Comparison of ENCODE assay signal across 25 mouse cellular contexts in the genomic region with DNA sequence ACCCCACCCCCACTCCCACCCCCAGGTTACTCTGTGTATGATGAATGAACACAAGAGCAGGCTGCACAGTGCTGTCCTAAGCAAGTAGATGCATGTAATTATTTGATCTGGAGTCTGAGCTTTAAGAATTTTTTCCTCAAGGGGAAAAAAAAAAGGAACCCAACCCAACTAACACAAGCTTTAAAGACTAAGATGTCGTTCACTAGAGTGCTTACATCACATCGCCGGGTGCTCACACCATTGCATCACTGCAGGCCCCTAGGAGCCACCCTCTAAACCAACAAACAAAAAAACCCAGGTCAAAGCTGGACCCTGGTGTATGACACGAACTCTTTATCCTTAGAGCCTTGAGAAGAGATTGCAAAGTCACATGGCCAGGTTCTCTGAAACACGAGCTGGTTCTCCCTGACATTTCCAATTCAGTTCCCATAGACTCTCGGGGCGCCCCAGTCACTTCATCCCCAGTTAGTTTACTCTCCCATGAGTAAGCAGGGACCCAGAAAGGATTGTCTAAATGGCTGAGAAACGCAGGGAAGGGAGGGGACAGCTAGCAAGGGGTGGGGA. TPM values are rescaled to one million over a fixed set of nuclear protein-coding genes. Genes with fewer than 3 reads are reported as not detected.
A peak's percentile ranks its signal among the peaks of the same experiment; 100 is the strongest.
DNase-seq lines count a peak whose midpoint lies in the region; ATAC-seq and TF ChIP-seq lines count a peak whose summit lies in the region.
"Had no signal": no experiment of that assay in that cellular context is flagged by ENCODE, and none has a peak within 500 bp of the region (broad histone marks: within the 10 kb centered on the region; RNA-seq: fewer than 3 reads in every experiment).

No protein-coding gene starts in this region.

- WGBS in embryonic facial prominence, embryonic 14.5 days, result 45% methylated on average over 8 of the region's 8 CpGs
- 64% methylated on average over 8 of the region's 8 CpGs for WGBS in embryonic facial prominence, embryonic 10.5 days
- 80% methylated on average over 8 of the region's 8 CpGs for WGBS in thymus, adult 2 months
- 53% methylated on average over 8 of the region's 8 CpGs for WGBS in heart, embryonic 12.5 days

- no peak overlapping the region for H3K4me3 ChIP-seq in embryonic facial prominence, embryonic 14.5 days (ENCODE audit: low read depth, low read length)
- no peak overlapping the region for H3K4me3 ChIP-seq in embryonic facial prominence, embryonic 10.5 days
- no peak overlapping the region for H3K4me3 ChIP-seq in thymus, adult 2 months (ENCODE audit: control insufficient read depth, insufficient read depth, low read length)
- no peak overlapping the region for H3K4me3 ChIP-seq in heart, embryonic 12.5 days
- H3K4me3 ChIP-seq: embryonic facial prominence, embryonic 15.5 days; gastrocnemius, adult 2 months; hindbrain, embryonic 12.5 days; hindbrain, embryonic 15.5 days; intestine, embryonic 15.5 days had no signal

- H3K27ac ChIP-seq in embryonic facial prominence, embryonic 14.5 days (replicated peaks; ENCODE audit: low read depth, low read length), result no peak overlapping the region
- H3K27ac ChIP-seq in embryonic facial prominence, embryonic 10.5 days (replicated peaks), result no peak overlapping the region
- H3K27ac ChIP-seq in thymus, adult 2 months (ENCODE audit: control insufficient read depth, insufficient read depth, low read length), result peak overlapping the region; percentile 11; the same call in 1 of the 2 replicates
- no peak overlapping the region for H3K27ac ChIP-seq in heart, embryonic 12.5 days (ENCODE audit: poor library complexity, severe bottlenecking)
- H3K27ac ChIP-seq: embryonic facial prominence, embryonic 15.5 days; gastrocnemius, adult 2 months; hindbrain, embryonic 12.5 days; hindbrain, embryonic 15.5 days; intestine, embryonic 15.5 days had no signal

- H3K9me3 ChIP-seq in embryonic facial prominence, embryonic 14.5 days (ENCODE audit: control insufficient read depth, low read length), result no peaks in the 10 kb centered on the region
- no peaks in the 10 kb centered on the region for H3K9me3 ChIP-seq in embryonic facial prominence, embryonic 10.5 days
- H3K9me3 ChIP-seq in heart, embryonic 12.5 days (replicated peaks), result no peaks in the 10 kb centered on the region
- H3K9me3 ChIP-seq: embryonic facial prominence, embryonic 15.5 days; G1E; hindbrain, embryonic 12.5 days; hindbrain, embryonic 15.5 days; intestine, embryonic 15.5 days had no signal

- TF ChIP-seq POLR2A in thymus, adult 2 months (IDR thresholded peaks at IDR 0.05; ENCODE audit: control insufficient read depth, extremely low read depth, insufficient read depth, low read length, poor library complexity), result no peak

- H3K36me3 ChIP-seq in embryonic facial prominence, embryonic 14.5 days (ENCODE audit: control insufficient read depth, insufficient read depth, low read length), result no peaks in the 10 kb centered on the region
- no peaks in the 10 kb centered on the region for H3K36me3 ChIP-seq in embryonic facial prominence, embryonic 10.5 days (replicated peaks)
- H3K36me3 ChIP-seq in thymus, adult 2 months (ENCODE audit: control insufficient read depth, insufficient read depth, low read length), result peaks cover 11% of the 10 kb centered on the region; the same call in 1 of the 2 replicates
- H3K36me3 ChIP-seq in heart, embryonic 12.5 days, result no peaks in the 10 kb centered on the region
- H3K36me3 ChIP-seq: embryonic facial prominence, embryonic 15.5 days; G1E; hindbrain, embryonic 12.5 days; hindbrain, embryonic 15.5 days; intestine, embryonic 15.5 days had no signal

- 0 out of 2 replicates have a peak, but pooled peaks cover 2% of the 10 kb centered on the region for H3K4me1 ChIP-seq in embryonic facial prominence, embryonic 14.5 days (ENCODE audit: control insufficient read depth, insufficient read depth, low read length)
- peaks cover 37% of the 10 kb centered on the region for H3K4me1 ChIP-seq in embryonic facial prominence, embryonic 10.5 days
- H3K4me1 ChIP-seq in thymus, adult 2 months (replicated peaks; ENCODE audit: control insufficient read depth, insufficient read depth, low read length), result peaks cover 52% of the 10 kb centered on the region
- peaks cover 7% of the 10 kb centered on the region; the same call in 1 of the 2 replicates for H3K4me1 ChIP-seq in heart, embryonic 12.5 days (replicated peaks)
- H3K4me1 ChIP-seq: embryonic facial prominence, embryonic 15.5 days; hindbrain, embryonic 15.5 days; intestine, embryonic 15.5 days had no signal

- DNase-seq in embryonic facial prominence, embryonic 14.5 days (ENCODE audit: low spot score), result peak; percentile 39
- no peak for DNase-seq in embryonic facial prominence, embryonic 10.5 days (ENCODE audit: low spot score)
- DNase-seq in thymus, adult 2 months, result no peak
- no peak for DNase-seq in thymus, postnatal 36 days
- DNase-seq in induced T-regulatory cell, adult 2 months (ENCODE audit: low read depth), result peak; percentile 58
- DNase-seq in kidney, adult 11 months, result no peak
- DNase-seq: adrenal gland, postnatal 10 days; adrenal gland, postnatal 36 days; cerebellum, adult 8-10 months; cerebellum, postnatal 10 days; cerebellum, postnatal 36 days; embryo, embryonic 11 days; forebrain, postnatal 0 days; gastrocnemius, adult 2 months; gastrocnemius, postnatal 14 days; heart, adult 18-20 months had no signal

- TF ChIP-seq CTCF in thymus, adult 2 months (IDR thresholded peaks at IDR 0.05; ENCODE audit: borderline replicate concordance, control insufficient read depth, extremely low read depth, insufficient read depth, low read length, poor library complexity), result no peak

- H3K4me2 ChIP-seq in embryonic facial prominence, embryonic 14.5 days (ENCODE audit: low read depth, low read length), result no peak overlapping the region
- no peak overlapping the region for H3K4me2 ChIP-seq in heart, embryonic 12.5 days
- H3K4me2 ChIP-seq: embryonic facial prominence, embryonic 15.5 days; hindbrain, embryonic 12.5 days; hindbrain, embryonic 15.5 days; intestine, embryonic 15.5 days had no signal

- no peak for ATAC-seq in embryonic facial prominence, embryonic 14.5 days (ENCODE audit: low read depth)
- ATAC-seq in heart, embryonic 12.5 days (ENCODE audit: insufficient number of reproducible peaks, low FRiP score), result no peak
- ATAC-seq: forebrain, embryonic 14.5 days; forebrain, postnatal 0 days; intestine, embryonic 15.5 days; Patski had no signal

- no peak overlapping the region for H3K9ac ChIP-seq in embryonic facial prominence, embryonic 14.5 days (ENCODE audit: low read depth, low read length)
- no peak overlapping the region for H3K9ac ChIP-seq in heart, embryonic 12.5 days
- H3K9ac ChIP-seq: embryonic facial prominence, embryonic 15.5 days; forebrain, postnatal 0 days; hindbrain, embryonic 12.5 days; hindbrain, embryonic 15.5 days; intestine, embryonic 15.5 days had no signal

- no peaks in the 10 kb centered on the region for H3K27me3 ChIP-seq in embryonic facial prominence, embryonic 14.5 days (replicated peaks; ENCODE audit: control insufficient read depth, insufficient read depth, low read length)
- peaks cover 11% of the 10 kb centered on the region; the same call in 1 of the 2 replicates for H3K27me3 ChIP-seq in embryonic facial prominence, embryonic 10.5 days (replicated peaks; ENCODE audit: low read depth, poor library complexity, severe bottlenecking)
- H3K27me3 ChIP-seq in thymus, adult 2 months (ENCODE audit: control insufficient read depth, insufficient read depth, low read length), result no peaks in the 10 kb centered on the region
- peaks cover 14% of the 10 kb centered on the region for H3K27me3 ChIP-seq in heart, embryonic 12.5 days (replicated peaks)
- H3K27me3 ChIP-seq: embryonic facial prominence, embryonic 15.5 days; hindbrain, embryonic 12.5 days; hindbrain, embryonic 15.5 days; intestine, embryonic 15.5 days had no signal

RNA-seq across cellular contexts. Expression of gene Grb7, which starts 27.8 kb away (rescaled TPM):
- polyA plus RNA-seq in embryonic facial prominence, embryonic 14.5 days (2014; fragmentation: Nextera tagmentation; extraction: Ambion mirVana), result 8.3 and 8.8 TPM in 2 replicates
- 11.9 and 13.3 TPM in 2 replicates for polyA plus RNA-seq in embryonic facial prominence, embryonic 10.5 days (2016; fragmentation: Nextera tagmentation; extraction: Ambion mirVana)
- 6.7 and 6.8 TPM in 2 replicates for polyA plus RNA-seq in thymus, adult 2 months (2012; rRNA removed)
- polyA plus RNA-seq in heart, embryonic 12.5 days (2016; fragmentation: Nextera tagmentation; extraction: Ambion mirVana), result 1.2 and 2.1 TPM in 2 replicates
- polyA plus RNA-seq: C2C12, G1E had no signal

RNA-seq across cellular contexts. Expression of gene Mien1, which starts 35.2 kb away (rescaled TPM):
- polyA plus RNA-seq in embryonic facial prominence, embryonic 14.5 days (2014; fragmentation: Nextera tagmentation; extraction: Ambion mirVana), result 92.4 and 102 TPM in 2 replicates
- 83.5 and 85.9 TPM in 2 replicates for polyA plus RNA-seq in embryonic facial prominence, embryonic 10.5 days (2016; fragmentation: Nextera tagmentation; extraction: Ambion mirVana)
- polyA plus RNA-seq in thymus, adult 2 months (2012; rRNA removed), result 70.5 and 96.7 TPM in 2 replicates
- 102 and 104 TPM in 2 replicates for polyA plus RNA-seq in heart, embryonic 12.5 days (2016; fragmentation: Nextera tagmentation; extraction: Ambion mirVana)

Comparison
In these comparisons a context has a peak if more than half of its experiments do, and no peak if none do; other contexts are left out.
1. DNase-seq: peak in embryonic facial prominence, embryonic 14.5 days (single experiment) and induced T-regulatory cell, adult 2 months (single experiment); none in embryonic facial prominence, embryonic 10.5 days (single experiment), thymus, adult 2 months (single experiment), thymus, postnatal 36 days (0 of 2) and kidney, adult 11 months (single experiment).